Mouse (Mus musculus) cerebral cortex, adult 2 months (tissue): ENCODE data around the gene Sfxn5.

Source experiments
- WGBS: fragments of 180-500 bp; shearing (Covaris S2); methylation state at CpG from one replicate; pipeline ENCODE4 v1.1.7; 2018; 5-methylcytosine and 5-hydroxymethylcytosine counted together

Sfxn5 gene

DNA sequence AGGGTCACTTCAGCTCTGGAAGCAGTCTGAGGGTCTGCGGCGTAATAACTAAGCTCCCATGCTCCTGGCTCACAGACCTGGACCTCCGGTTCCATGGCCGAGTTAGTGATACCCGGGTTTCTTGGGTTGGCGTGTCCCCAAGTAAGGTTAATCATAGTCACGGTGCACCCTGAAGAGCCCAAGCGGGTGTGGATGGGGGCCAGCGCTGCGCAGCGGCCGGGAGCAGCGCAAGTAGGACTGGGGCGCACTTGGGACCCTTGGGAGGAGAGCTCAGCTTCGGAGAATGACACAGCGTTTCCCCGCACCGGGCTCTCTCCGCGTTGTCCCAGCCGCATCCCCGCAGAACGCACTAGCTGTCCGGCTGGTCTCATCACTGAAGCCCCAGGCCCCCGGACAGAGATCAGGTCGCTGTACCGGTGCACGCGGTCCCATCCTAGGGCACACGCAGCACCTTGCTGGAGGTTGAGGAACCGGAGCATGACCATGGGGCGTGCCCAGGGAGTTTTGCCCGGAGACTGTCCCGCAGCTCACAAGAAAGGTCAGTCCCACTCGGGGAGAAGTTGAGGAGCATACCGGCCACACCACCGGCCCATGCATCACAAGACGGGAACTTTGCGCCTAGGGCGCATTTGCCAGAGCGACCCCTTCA lies 747 bp downstream of the Sfxn5 start:
- WGBS, result under 1% methylated on average over 41 of the region's 41 CpGs

DNA sequence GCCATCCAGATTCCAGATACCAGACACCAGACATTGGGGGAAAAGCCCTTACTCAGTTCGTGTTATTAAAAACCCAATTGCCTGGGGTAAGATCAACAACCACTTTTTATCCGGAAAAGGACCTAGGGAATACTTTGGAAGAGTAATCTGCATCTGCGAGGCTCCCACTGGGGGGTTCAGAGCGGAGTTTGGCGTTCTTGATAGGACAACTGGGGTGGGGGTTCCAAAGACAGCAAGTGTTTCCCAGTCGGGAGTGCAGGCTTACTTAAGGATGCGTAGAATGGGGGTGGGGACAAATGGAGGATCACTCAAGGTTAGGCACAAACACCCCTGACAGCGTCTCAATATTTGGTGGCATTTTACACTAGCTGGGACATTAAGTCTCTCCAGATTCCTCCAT lies 1.5 kb downstream of the Sfxn5 start:
- 16% methylated on average over 8 of the region's 8 CpGs for WGBS

- WGBS, result 16% methylated on average over 6 of the region's 6 CpGs
Measured at GRCm38 (mm10) chr6:85331221-85331735, 1.9 kb downstream of the Sfxn5 start.

DNA sequence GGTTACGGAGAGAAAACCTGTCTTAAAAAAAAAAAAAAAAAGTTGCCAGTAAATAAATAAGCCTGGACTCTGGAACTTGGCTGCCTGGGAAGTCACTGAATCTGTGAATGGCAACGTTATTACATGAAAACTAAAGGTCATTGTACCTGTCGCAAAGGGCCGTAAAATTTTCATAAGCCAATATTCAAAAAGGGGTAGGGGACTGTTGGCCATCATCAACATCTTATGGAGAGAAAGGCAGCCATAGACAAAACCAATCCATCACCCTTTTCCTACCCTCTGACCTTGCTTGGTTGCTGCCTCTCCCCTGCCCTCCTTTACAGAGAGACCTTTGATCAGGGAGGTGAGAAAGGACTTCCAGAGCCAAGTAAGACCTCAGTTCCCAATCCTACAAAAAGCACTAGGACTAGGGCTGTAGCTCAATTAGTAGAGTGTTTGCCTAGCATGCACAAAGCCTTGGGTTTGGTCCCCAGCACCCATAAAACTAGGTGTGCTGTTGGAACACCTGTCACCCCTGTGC lies 3.5 kb downstream of the Sfxn5 start:
- 91% methylated on average over 4 of the region's 4 CpGs for WGBS

- 91% methylated on average over 4 of the region's 4 CpGs for WGBS
Measured at GRCm38 (mm10) chr6:85326564-85326963, 6.7 kb downstream of the Sfxn5 start.

GRCm38 (mm10) chr6:85325109-85325508 lies 8.1 kb downstream of the Sfxn5 start:
- WGBS, result 23% methylated on average over 2 of the region's 2 CpGs

- WGBS, result 59% methylated on average over 6 of the region's 6 CpGs
Measured at GRCm38 (mm10) chr6:85320445-85320866, 12.8 kb downstream of the Sfxn5 start.

GRCm38 (mm10) chr6:85316211-85316610 lies 17.0 kb downstream of the Sfxn5 start:
- 74% methylated on average over 2 of the region's 2 CpGs for WGBS

DNA sequence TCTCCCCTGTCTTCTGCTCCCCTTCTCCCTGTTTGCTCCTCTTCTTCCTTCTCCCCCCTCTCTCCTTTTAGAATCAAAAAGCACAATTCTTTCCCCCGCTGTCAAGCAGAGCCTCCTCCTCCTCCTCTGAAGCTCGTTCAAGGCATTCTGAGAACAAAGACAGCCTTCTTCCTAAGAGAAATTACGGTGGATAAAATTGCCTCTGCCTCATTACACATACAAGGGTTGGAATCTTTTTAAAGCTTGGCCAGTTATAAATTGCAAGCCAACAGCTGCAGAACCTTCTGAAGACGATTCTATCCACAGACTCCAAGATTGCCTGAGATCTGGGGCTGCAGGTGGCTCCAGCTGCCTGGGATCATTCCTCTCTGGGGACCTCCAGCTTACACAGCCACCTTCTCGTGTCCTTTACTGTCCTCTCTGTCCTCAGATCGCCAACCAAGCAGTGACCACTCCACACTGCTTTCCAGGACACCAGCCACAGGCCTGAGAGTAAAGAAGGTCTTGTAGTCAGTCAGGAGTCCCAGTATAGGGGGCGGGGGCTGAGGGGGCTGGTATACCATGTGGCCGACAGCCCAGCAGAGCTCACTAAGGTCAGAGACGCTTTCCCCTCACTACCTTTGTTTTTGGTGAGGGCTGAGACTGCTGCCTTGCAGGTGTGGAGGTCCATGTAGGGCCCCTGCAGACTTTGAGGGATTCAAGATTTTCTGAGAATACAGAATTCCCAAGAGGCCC lies 19.0 kb downstream of the Sfxn5 start:
- 37% methylated on average over 9 of the region's 9 CpGs for WGBS

- 67% methylated on average over 4 of the region's 4 CpGs for WGBS
Measured at GRCm38 (mm10) chr6:85307894-85308293, 25.3 kb downstream of the Sfxn5 start.

GRCm38 (mm10) chr6:85306375-85306774 lies 26.8 kb downstream of the Sfxn5 start:
- 89% methylated on average over 3 of the region's 3 CpGs for WGBS

GRCm38 (mm10) chr6:85304966-85305365 lies 28.3 kb downstream of the Sfxn5 start:
- WGBS, result 45% methylated on average over 5 of the region's 5 CpGs

DNA sequence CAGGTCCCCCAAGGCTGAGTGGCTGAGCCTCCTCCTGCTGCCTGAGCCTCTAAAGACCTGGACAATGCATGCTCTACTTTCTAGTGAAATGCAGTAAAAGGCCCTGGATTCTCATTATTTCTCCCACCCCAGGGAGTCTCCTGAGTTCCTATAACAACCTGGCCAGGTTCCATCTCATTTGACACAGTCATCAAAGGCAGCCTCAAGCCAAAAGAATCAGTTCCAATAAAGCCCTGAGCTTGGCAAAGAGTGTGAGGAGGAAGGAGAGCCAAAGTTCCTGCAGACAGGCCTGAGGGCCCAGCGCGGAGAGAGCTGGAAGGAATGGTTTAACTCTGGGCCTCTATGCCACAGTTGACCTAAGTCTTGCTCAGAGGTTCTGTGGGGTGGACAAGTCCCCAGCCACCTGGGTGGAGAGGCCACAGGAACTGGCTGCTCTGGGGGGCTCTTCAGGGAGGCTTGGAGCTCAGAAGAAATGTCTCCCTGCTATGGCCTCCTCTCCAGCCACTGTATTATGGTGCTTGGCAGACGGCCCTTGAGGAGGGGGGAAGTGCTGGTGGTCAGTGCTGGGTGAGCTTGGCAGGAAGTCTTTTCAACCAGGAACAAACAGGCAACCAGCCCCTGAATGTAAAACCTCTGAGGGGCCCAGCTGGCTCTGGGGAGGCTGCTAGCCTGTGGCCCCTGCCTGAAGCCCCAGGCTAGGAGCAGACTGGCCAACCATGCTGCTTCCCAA lies 30.7 kb downstream of the Sfxn5 start:
- 59% methylated on average over 3 of the region's 3 CpGs for WGBS

DNA sequence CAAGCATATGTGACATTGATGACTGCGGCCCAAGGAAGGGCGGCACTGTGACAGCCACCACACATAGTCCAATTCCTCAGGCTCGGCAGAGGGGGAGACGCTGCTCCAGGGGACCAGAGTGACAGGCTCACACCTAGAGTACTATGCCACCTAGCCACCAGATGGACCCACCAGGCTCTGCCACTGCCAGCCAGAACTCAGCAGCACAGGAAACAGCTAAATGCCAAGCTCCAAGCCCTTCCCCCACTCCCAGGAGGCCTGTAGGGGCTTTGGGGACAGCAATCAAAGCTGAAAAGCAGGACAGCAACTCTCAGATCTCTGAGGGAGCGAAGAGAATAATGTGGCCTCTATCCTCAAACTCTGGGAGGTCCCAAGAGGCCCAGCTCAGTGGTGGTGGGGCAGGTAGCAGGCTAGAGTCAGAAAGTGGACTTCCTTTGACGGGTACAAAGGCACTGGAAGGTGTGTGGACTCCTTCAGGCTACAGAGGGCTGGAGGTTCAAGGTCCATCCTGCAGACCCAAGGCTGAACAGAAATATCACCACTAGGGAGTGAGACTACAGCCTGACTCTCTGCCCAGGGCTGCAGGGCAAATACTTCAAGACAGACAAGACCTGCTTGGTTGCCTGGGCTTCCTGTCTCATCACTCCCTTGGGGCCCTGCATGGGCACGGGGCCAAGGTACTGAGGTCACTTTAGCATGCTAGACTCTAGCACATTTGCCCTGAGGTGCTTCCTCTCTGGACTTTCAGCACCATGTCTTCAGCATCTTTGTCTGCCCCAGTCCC lies 37.6 kb downstream of the Sfxn5 start:
- WGBS, result 68% methylated on average over 7 of the region's 7 CpGs

- 53% methylated on average over 5 of the region's 5 CpGs for WGBS
Measured at GRCm38 (mm10) chr6:85294004-85294379, 39.2 kb downstream of the Sfxn5 start.

DNA sequence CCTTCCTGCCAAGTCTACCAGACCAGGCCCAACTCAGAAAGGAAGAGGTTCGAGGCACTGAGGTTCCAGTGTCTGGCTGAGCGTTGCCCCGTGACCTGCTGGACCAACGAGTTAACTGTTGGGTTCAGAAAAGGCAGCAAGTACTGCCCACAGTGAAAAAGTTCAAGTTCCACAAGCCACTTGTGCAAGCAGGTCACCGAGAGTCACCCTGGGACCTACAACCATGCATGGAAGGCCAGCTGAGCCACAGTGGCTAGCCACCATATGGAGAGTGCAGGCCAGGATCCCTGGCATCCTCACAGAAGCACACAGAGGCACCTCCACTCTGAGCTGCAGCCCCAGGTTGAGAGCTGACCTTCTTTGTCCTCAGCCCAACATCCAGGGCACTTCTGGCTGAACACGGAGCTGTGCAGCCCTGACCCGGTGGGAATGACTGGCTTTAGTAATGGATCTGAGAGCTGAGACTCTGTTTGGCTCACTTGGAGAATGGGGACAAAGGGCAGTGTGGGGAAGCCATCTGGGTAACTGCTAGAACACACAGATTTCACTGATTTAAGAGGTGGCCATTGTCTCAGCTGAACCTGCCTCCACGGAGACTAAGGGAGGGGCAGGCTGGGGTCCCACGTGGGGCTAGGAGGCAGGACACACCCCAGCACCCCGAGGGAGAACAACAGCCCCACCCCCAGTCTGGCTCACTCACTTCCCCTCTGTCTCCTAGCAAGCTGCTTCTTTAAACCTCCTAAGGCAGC lies 39.8 kb downstream of the Sfxn5 start:
- 51% methylated on average over 10 of the region's 10 CpGs for WGBS

GRCm38 (mm10) chr6:85290869-85291824 lies 42.1 kb downstream of the Sfxn5 start:
- WGBS, result 93% methylated on average over 16 of the region's 16 CpGs

DNA sequence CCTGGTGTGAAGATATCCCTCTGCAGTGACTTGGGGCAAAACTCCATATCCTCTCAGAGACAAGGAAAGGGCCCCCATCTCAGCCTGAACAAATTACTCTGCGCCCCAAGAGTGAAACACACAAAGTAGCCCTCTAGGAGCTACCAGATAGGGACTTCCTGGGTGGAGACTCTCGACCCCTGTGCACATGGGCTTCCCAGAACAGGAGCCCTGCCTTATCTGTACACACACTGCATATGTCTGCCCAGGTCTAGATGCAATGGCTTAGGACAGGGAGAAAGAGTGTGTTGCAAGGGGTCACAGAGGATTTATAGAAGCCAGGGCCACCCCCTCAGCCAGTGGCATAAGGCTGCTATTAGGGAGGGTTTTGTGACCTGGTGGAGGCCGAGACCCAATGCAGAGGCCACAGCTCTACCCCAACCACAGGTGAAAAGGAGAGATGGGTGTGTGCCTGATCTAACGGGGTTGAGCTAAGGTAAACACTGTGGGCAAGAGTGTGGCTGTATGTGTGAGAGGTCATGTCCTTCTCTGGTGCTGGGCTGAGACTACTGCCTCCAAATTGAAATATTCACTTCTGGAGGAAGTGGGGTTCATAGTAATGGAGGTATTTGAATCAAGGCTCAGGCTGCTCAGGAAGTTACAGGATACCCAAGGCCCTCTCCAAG lies 44.9 kb downstream of the Sfxn5 start:
- WGBS, result 86% methylated on average over 4 of the region's 4 CpGs
